Mouse (Mus musculus): ENCODE measurements around the gene Lhfpl2.

The Lhfpl2 gene

DNA sequence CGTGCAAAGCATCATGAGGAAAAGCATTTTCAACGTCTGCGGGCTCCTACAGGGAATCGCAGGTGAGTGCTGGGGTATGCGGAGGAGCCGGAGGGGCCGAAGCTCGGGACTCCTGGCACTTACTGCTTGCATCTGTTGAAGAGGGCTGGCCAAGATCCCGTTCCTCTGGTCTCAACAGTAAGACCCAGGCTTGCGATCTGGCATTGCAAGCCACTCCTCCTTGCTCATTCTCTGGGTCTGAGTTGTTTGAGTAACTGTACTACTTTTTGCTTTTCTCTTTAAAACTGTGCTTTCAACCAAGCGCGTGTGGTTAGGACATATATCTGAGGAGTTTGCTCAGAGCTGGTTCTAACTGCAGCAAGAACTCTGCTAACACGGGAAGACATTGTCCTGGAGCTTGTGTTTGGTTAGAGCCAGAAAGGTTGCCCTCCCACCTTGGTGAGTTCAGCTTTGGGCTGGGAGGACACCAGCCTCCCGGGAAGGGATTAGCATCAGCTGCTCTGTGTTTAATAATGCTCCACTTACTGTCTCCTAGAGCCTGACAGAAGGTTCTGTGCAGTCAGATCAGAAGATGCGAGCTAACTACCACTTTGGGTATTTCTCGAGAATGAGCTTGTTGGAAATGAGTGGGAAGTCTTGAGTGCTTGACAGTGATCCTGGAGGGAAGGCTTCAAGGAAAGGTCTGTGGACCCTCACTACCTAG lies 117.1 kb downstream of the Lhfpl2 start:
- in situ Hi-C loops (cut with MboI, MseI) = no loop called here

DNA sequence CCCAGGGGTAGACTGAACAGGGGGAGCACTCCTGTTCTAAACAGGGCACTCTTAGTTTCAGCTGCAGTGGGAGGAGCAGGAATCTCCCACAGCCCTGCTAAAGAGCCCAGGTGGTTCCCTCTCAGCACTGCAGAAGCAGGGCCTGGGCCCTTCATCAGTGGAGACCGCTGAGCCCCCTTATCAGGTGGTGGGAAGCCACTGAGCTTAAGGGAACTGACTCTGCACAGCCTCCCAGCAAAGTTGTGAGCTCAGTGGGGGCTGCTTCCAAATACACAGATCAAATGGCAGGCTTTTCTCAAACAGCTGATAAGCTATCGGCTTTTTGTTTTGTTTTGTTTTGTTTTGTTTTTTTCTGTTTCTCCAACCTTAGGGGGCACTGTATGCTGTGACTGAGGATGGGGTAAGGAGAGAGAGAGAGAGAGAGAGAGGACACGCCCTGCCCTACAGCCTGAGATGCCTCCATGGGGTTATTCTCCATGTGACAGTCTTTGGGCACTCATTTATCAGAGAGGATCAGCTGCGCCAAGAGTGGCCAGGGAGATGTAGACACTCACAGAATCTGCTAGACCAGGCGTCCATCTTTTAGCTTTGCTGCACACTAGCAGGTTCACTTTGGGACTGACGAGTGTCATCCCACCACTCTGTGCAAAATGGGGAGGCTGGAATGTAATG lies 117.9 kb downstream of the Lhfpl2 start:
- in situ Hi-C loops (cut with MboI, MseI) = no loop called here

DNA sequence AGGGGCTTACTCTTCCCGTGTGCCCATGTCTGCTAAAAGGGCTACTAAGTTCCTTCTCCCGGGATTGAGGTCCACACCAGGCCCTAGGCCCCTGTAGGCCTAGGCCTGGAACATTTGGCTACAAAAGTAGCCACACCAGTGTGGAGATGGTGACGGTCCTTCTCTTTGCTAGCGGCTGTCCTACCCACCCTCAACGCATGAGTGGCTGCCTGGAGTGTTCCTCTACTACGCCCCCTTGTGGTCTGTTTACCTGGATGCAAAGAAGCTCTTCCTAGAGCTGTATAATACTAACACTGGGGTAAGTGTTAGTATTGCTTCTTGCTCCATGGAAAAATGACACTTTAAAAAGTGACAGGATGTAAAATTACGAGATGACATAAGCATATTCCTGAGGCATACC lies 119.6 kb downstream of the Lhfpl2 start:
- in situ Hi-C loops (cut with MboI, MseI) = no loop called here

DNA sequence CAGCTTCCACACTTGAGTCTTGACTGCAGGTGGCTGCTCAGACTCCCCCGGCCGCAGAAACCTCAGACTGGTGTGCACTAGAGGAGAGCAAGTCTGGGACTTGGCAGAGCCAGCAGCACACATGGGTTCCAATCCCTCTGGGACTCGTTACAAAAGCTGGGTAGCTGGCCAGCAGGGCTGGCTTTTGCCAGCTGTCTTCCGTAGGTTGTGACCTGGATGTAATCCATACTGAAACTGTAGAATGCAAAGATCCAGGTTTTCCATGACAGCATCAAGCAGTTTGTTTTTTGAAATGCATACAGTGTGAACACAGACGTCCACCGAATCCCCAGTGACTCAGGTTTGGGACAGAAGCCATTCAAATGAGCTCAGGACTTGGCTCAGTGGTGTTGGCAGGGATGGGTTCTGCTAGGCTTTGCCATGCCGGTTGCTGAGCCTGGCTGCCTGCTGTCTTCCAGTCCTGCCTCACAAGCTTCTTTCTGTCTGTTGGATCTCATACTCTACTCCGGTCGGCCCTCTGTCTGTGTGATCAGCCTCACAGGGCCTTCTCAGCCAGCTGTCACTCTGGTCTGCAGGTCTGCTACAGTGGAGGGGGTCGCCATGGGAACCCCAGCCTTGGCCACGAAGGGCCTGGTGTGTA lies 120.9 kb downstream of the Lhfpl2 start:
- in situ Hi-C loops (cut with MboI, MseI) = no loop called here

DNA sequence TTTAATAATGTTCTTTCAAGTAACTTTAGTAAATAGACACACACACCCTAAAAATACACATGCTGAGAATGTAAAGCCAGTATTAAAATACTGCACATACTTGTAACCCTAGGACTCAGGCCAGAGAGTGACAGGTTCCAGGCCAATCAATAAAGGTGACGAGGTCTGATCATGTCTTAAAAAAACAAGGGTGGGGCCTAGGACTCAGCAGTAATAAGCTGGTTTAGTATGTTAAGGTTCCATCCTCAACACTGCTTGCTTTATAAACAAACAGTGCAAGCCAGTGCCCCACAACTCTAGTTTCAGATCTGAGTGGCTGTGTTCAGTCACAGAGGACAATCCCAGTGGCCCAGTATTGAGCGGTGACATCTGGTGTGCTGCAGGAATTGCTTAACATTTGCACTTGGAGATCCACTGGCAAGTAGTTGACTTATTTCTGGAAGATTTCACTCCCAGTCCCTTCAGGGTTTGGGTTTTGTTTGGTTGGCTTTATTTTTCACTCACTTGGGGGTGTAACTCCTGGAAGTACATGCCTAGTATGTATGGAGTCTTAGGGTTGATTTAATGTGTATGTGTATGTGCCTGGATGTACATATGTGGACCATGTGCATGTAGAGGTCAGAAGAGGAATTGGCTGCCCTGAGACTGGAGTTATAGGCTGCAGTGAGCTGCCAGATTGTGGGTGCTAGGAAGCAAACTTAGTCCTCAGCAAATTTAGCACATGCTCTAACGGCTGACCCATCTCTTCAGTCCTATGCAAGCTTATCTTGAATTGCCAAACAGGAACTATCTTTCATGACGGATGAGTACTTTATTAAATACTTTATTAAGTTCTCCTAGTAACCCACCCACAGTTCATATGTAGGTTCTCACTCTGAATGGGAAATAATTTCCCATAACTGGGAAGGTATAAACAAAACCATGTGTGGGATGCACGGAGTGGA lies 123.2 kb downstream of the Lhfpl2 start:
- in situ Hi-C loops (cut with MboI, MseI) = no loop called here

- in situ Hi-C loops (cut with MboI, MseI) = no loop called here
Measured at GRCm38 (mm10) chr13:94182026-94182425, 124.4 kb downstream of the Lhfpl2 start.

DNA sequence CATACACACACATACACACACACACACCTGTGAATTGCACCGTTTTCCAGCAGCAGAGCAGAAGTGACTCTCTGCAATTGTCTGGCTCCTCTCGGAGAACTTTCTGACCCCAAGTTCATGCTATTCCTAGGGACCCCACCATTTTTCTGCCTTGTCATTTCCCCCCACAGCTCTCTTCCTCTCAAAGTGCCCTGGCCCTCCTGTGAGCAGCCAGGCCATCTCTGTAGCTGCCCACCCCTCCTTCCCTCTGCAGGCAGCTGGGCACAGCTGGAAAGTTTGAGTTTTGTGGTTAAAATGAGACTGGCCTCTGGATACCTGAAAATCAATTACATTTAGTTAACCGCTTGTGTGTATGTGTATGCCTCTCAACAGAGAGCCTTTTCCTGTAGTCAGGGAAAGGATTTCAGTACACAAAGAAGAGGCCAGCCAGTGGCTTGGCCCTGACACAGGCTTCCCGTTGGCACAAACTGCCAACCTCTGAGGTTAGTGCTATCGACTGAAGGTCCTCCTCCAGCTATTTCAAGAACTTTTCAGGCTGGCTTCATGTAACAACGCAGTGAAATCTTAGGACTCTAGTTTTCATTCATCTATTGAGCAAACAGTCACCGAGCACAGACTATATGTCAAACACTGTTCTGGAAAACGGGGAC lies 125.9 kb downstream of the Lhfpl2 start:
- in situ Hi-C loops (cut with MboI, MseI) = no loop called here

DNA sequence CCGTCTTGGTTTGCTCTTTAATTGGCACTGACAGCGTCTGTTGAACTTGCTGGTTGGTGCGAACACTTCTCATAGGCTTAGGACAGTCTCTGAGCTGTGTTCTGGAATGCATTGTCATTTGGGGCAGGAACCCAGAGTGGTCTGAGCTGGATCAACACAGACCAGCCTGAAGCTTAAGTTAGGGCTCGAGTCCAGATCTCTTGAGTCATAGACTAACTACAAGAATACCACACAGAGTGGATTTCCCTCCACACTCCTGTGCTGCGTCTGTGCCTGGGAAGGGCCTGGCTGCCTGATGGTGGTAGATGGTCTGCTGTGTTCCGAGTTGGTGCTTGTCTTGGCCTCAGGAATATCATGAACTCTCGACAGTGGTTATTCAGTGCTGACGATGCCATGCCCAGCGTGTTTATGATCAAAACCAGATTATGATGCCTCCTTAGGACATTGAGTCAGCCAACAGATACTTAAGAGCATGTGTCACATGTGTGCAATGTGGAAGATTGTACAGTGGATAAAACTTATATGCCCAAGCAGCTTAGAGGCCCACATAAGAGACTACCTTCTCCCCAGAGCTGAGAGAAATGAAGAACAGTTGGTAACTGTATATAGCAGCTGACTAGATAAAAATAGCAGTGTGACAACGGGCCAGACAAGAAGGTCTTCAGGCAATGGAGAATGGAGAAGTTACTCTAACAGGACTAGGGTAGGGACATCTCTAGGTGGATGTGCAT lies 127.3 kb downstream of the Lhfpl2 start:
- in situ Hi-C loops (cut with MboI, MseI) = no loop called here

DNA sequence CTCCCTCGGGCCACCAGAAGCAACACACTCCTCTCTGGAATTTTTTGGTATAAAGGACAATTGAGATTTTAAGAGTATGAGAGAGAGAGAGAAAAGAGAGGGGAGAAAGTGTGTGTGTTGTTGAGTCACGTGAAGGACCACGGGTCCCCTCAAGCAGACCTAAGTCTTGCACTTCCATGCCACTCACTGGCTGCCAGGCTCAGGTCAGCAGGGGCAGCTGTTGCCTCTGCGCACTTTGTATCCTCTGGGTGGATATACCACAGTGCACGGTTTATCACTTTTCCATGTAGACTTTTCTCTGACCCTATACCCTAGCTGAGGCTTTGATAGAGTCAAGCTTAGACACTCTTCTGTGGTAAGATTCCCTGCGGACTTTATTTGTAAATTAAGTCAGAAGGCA lies 128.0 kb downstream of the Lhfpl2 start:
- in situ Hi-C loops (cut with MboI, MseI) = no loop called here

DNA sequence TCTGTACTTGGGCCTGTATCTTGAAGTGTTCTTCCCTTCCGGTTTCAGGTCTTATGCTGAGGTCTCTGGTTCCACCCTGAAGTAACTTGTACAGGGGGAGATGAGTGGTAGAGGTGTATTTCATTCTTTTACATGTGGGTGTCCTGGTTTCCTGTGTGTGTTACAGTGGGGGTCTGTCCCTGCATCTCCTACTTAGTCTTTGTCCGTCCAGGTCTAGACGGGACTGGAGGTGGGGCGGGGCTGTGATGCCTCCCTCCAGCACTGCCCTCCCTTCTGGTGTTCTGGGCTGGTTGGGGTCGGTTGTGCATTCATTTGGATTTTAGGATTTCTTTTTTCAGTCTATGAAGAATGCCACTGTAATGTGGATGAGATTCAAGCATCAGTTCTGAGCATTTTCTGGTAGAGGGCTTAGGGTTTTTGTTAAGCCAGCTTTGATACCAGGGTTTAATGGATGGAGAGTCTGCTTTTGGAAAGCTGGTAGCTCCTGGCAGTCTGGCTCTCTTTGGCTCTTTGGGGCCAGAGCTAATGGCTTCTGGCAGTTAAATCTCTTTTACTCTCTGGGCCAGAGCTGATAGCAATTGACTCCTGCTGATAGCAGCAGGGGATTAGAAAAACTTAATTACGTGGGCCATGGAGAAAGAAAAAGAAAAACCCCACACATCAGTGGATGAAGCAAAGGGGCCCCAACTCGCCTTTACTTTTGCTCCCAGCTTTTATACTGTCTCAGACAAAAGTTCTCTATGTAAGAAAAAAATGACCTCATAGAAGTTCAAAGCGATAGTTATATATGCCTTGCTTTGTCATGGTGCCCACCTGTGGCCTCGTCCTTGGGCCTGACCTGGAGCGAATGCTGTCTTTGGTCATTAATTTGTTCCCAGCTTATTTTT lies 130.8 kb downstream of the Lhfpl2 start:
- in situ Hi-C loops (cut with MboI, MseI) = no loop called here

GRCm38 (mm10) chr13:94190386-94190785 lies 132.8 kb downstream of the Lhfpl2 start:
- in situ Hi-C loops (cut with MboI, MseI) = no loop called here

GRCm38 (mm10) chr13:94193227-94193626 lies 135.6 kb downstream of the Lhfpl2 start:
- in situ Hi-C loops (cut with MboI, MseI) = no loop called here

DNA sequence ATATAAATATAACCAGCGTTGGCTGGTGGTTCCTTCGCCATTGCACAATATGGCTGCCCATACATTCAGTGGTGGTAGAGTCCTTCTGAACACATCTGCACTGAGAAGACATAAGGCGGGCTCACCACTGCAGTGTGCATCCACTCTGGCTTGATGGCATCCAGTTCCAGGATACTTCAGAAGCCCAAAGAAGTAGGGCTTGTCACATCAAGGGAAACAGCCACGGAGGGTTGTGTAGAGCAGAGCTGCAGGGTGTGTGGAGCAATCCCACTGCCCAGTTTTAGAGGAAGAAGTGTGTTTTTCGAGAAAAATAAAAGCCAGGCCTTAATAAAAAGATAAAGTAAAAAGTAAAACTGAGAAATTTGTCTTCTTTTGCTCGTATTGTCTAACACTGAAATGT lies 141.0 kb downstream of the Lhfpl2 start:
- in situ Hi-C loops (cut with MboI, MseI) = no loop called here

- in situ Hi-C loops (cut with MboI, MseI) = no loop called here
Measured at GRCm38 (mm10) chr13:94199829-94200228, 142.2 kb downstream of the Lhfpl2 start.

- in situ Hi-C loops (cut with MboI, MseI) = no loop called here
Measured at GRCm38 (mm10) chr13:94205234-94205633, 147.6 kb downstream of the Lhfpl2 start.

DNA sequence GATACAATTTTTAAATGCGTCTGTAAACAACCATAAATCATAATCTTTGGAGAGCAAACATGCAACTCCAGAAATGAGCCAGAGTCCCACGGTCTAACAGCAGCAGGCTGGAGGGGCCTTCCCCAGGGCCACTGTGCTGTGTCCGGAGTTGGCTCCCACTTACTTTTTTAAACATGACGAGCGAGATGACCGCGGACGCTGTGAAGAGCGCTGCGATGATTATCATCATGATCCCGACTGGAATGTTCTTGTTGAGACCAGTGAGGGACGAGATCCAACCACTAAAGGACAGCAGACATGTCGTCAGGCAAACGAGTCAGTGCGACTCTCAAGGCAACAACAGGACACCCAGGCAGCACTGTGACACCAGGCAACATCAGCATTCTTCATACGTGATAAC lies 150.4 kb downstream of the Lhfpl2 start:
- in situ Hi-C loops (cut with MboI, MseI) = no loop called here

GRCm38 (mm10) chr13:94208892-94209291 lies 151.3 kb downstream of the Lhfpl2 start:
- in situ Hi-C loops (cut with MboI, MseI) = no loop called here

- in situ Hi-C loops (cut with MboI, MseI) = no loop called here
Measured at GRCm38 (mm10) chr13:94211236-94212119, 153.9 kb downstream of the Lhfpl2 start.

- in situ Hi-C loops (cut with MboI, MseI) = no loop called here
Measured at GRCm38 (mm10) chr13:94212179-94212578, 154.6 kb downstream of the Lhfpl2 start.
